Mouse (Mus musculus) embryonic facial prominence, embryonic 13.5 days (tissue): Measurements from ENCODE around the gene Cadm1. TPM values are rescaled to one million over a fixed set of nuclear protein-coding genes. Genes with fewer than 3 reads are reported as not detected.

ENCODE experiments used
- ATAC-seq: fragments of 200-750 bp; cut with Nextera tagmentation; 2 replicates; pipeline ENCODE4 v1.8.0; 2017; ENCODE audit warnings: low read depth; ENCODE audit not compliant: insufficient number of reproducible peaks, insufficient read depth, low FRiP score, low TSS enrichment
- H3K27ac ChIP-seq: fragments of 300-500 bp; sonication (generic); 2 replicates; pipeline ENCODE4 v1.5.1; 2015; ENCODE audit warnings: moderate library complexity, mild to moderate bottlenecking, inconsistent platforms
- H3K27me3 ChIP-seq: fragments of 300-500 bp; sonication (generic); 2 replicates; pipeline ENCODE4 v1.6.1; 2015; ENCODE audit warnings: mild to moderate bottlenecking, inconsistent platforms
- H3K36me3 ChIP-seq: fragments of 300-500 bp; sonication (generic); 2 replicates; pipeline ENCODE4 v1.6.1; 2015; ENCODE audit warnings: mild to moderate bottlenecking, inconsistent platforms
- H3K4me1 ChIP-seq: fragments of 300-500 bp; sonication (generic); 2 replicates; pipeline ENCODE4 v1.6.1; 2015; ENCODE audit warnings: inconsistent platforms
- H3K4me2 ChIP-seq: fragments of 300-500 bp; sonication (generic); 2 replicates; pipeline ENCODE4 v1.6.1; 2015; ENCODE audit warnings: moderate library complexity, mild to moderate bottlenecking, inconsistent platforms
- H3K4me3 ChIP-seq: fragments of 300-500 bp; sonication (generic); 2 replicates; pipeline ENCODE4 v1.5.1; 2015; ENCODE audit warnings: mild to moderate bottlenecking, inconsistent platforms
- H3K9ac ChIP-seq: fragments of 300-500 bp; sonication (generic); 2 replicates; pipeline ENCODE4 v1.6.1; 2015; ENCODE audit warnings: mild to moderate bottlenecking, inconsistent platforms
- H3K9me3 ChIP-seq: fragments of 300-500 bp; sonication (generic); 2 replicates; pipeline ENCODE4 v1.6.1; 2016; ENCODE audit warnings: inconsistent platforms
- WGBS: fragments of 180-500 bp; shearing (Covaris S2); methylation state at CpG from one replicate; pipeline ENCODE4 v1.1.7; 2015; ENCODE audit warnings: mixed read lengths; 5-methylcytosine and 5-hydroxymethylcytosine counted together
- polyA plus RNA-seq: library from polyadenylated mRNA; unstranded; fragments of >200 nt; fragmentation: Nextera tagmentation; extraction: Ambion mirVana; gene quantifications from 2 replicates; pipeline ENCODE4 v1.2.1, GENCODE M21; 2015

The Cadm1 gene
- polyA plus RNA-seq = 53.0 and 57.8 TPM in 2 replicates

GRCm38 (mm10) chr9:47529602-47530450 lies at the start of gene Cadm1:
Cadm1 (plus strand) TSS chr9:47530173.
- peak within 1 kb of the TSS; percentile 73 for H3K4me3 ChIP-seq
- H3K9ac ChIP-seq = peak within 1 kb of the TSS; percentile 84
- ATAC-seq = peak; percentile 95
- no peaks in the 10 kb centered on the region for H3K36me3 ChIP-seq
- peak within 1 kb of the TSS; percentile 83 for H3K27ac ChIP-seq
- H3K27me3 ChIP-seq = peaks cover 28% of the 10 kb centered on the region
- no peaks in the 10 kb centered on the region for H3K9me3 ChIP-seq
- under 1% methylated on average over 72 of the region's 72 CpGs for WGBS
- peaks cover 27% of the 10 kb centered on the region for H3K4me1 ChIP-seq
- peak within 1 kb of the TSS; percentile 94 for H3K4me2 ChIP-seq

GRCm38 (mm10) chr9:47484506-47484905 lies 45.5 kb upstream of the Cadm1 start:
- 81% methylated on average over 5 of the region's 5 CpGs for WGBS
- Histone ChIP-seq H3K9me3 (no peaks in the 10 kb centered on the region), H3K4me1 (no peaks in the 10 kb centered on the region), H3K4me3 (no peak overlapping the region), H3K36me3 (no peaks in the 10 kb centered on the region), H3K9ac (no peak overlapping the region), H3K27me3 (no peaks in the 10 kb centered on the region), H3K27ac (no peak overlapping the region), H3K4me2 (no peak overlapping the region)
- ATAC-seq = no peak

- 69% methylated on average over 4 of the region's 4 CpGs for WGBS
- H3K27ac ChIP-seq = no peak overlapping the region
- H3K27me3 ChIP-seq = no peaks in the 10 kb centered on the region
- no peak overlapping the region for H3K4me3 ChIP-seq
- ATAC-seq = no peak
- H3K36me3 ChIP-seq = no peaks in the 10 kb centered on the region
- no peaks in the 10 kb centered on the region for H3K4me1 ChIP-seq
- no peaks in the 10 kb centered on the region for H3K9me3 ChIP-seq
- no peak overlapping the region for H3K4me2 ChIP-seq
- no peak overlapping the region for H3K9ac ChIP-seq
Observed at GRCm38 (mm10) chr9:47485186-47485585, 44.8 kb upstream of the Cadm1 start.

- H3K4me2 ChIP-seq = no peak overlapping the region
- 35% methylated on average over 3 of the region's 3 CpGs for WGBS
- no peaks in the 10 kb centered on the region for H3K36me3 ChIP-seq
- H3K27me3 ChIP-seq = no peaks in the 10 kb centered on the region
- H3K4me3 ChIP-seq = no peak overlapping the region
- H3K9ac ChIP-seq = no peak overlapping the region
- H3K27ac ChIP-seq = no peak overlapping the region
- no peak for ATAC-seq
- H3K9me3 ChIP-seq = no peaks in the 10 kb centered on the region
- H3K4me1 ChIP-seq = no peaks in the 10 kb centered on the region
Observed at GRCm38 (mm10) chr9:47499761-47500160, 30.2 kb upstream of the Cadm1 start.

- H3K4me1 ChIP-seq = no peaks in the 10 kb centered on the region
- H3K4me2 ChIP-seq = no peak overlapping the region
- H3K27me3 ChIP-seq = no peaks in the 10 kb centered on the region
- ATAC-seq = no peak
- H3K27ac ChIP-seq = no peak overlapping the region
- no peak overlapping the region for H3K9ac ChIP-seq
- no peaks in the 10 kb centered on the region for H3K9me3 ChIP-seq
- no peak overlapping the region for H3K4me3 ChIP-seq
- WGBS = 77% methylated on average over 13 of the region's 13 CpGs
- H3K36me3 ChIP-seq = no peaks in the 10 kb centered on the region
Observed at GRCm38 (mm10) chr9:47505956-47506355, 24.0 kb upstream of the Cadm1 start.

- Histone ChIP-seq H3K27me3 (no peaks in the 10 kb centered on the region), H3K9ac (no peak overlapping the region), H3K36me3 (no peaks in the 10 kb centered on the region), H3K27ac (no peak overlapping the region), H3K4me2 (no peak overlapping the region), H3K4me3 (no peak overlapping the region), H3K9me3 (no peaks in the 10 kb centered on the region), H3K4me1 (no peaks in the 10 kb centered on the region)
- ATAC-seq = no peak
- WGBS = 86% methylated on average over 17 of the region's 17 CpGs
Observed at GRCm38 (mm10) chr9:47506876-47507275, 23.1 kb upstream of the Cadm1 start.

GRCm38 (mm10) chr9:47508109-47508508 lies 21.9 kb upstream of the Cadm1 start:
- Histone ChIP-seq H3K9me3 (no peaks in the 10 kb centered on the region), H3K27ac (no peak overlapping the region), H3K4me1 (no peaks in the 10 kb centered on the region), H3K4me3 (no peak overlapping the region), H3K27me3 (no peaks in the 10 kb centered on the region), H3K9ac (no peak overlapping the region), H3K36me3 (no peaks in the 10 kb centered on the region), H3K4me2 (no peak overlapping the region)
- no peak for ATAC-seq
- WGBS = 61% methylated on average over 3 of the region's 3 CpGs

- 90% methylated on average over 3 of the region's 3 CpGs for WGBS
- Histone ChIP-seq H3K4me3 (no peak overlapping the region), H3K4me1 (no peaks in the 10 kb centered on the region), H3K27ac (no peak overlapping the region), H3K27me3 (peaks cover 7% of the 10 kb centered on the region), H3K36me3 (no peaks in the 10 kb centered on the region), H3K4me2 (no peak overlapping the region), H3K9ac (no peak overlapping the region), H3K9me3 (no peaks in the 10 kb centered on the region)
- ATAC-seq = no peak
Observed at GRCm38 (mm10) chr9:47512521-47512920, 17.5 kb upstream of the Cadm1 start.

- Histone ChIP-seq H3K9me3 (no peaks in the 10 kb centered on the region), H3K36me3 (no peaks in the 10 kb centered on the region), H3K4me3 (no peak overlapping the region), H3K27me3 (peaks cover 7% of the 10 kb centered on the region), H3K4me1 (no peaks in the 10 kb centered on the region), H3K27ac (no peak overlapping the region), H3K4me2 (no peak overlapping the region), H3K9ac (no peak overlapping the region)
- 19% methylated on average over 8 of the region's 8 CpGs for WGBS
- no peak for ATAC-seq
Observed at GRCm38 (mm10) chr9:47514318-47514717, 15.7 kb upstream of the Cadm1 start.

- Histone ChIP-seq H3K36me3 (no peaks in the 10 kb centered on the region), H3K4me1 (no peaks in the 10 kb centered on the region), H3K4me2 (no peak overlapping the region), H3K9me3 (no peaks in the 10 kb centered on the region), H3K4me3 (no peak overlapping the region), H3K27me3 (peaks cover 7% of the 10 kb centered on the region), H3K27ac (no peak overlapping the region), H3K9ac (no peak overlapping the region)
- 61% methylated on average over 4 of the region's 4 CpGs for whole genome bisulfite sequencing
- ATAC-seq = no peak
Observed at GRCm38 (mm10) chr9:47516238-47516637, 13.7 kb upstream of the Cadm1 start.

- Histone ChIP-seq H3K4me1 (peaks cover 13% of the 10 kb centered on the region), H3K9me3 (no peaks in the 10 kb centered on the region), H3K27me3 (peaks cover 12% of the 10 kb centered on the region; the same call in 1 of the 2 replicates), H3K36me3 (no peaks in the 10 kb centered on the region), H3K9ac (no peak overlapping the region), H3K27ac (no peak overlapping the region), H3K4me2 (no peak overlapping the region), H3K4me3 (no peak overlapping the region)
- no peak for ATAC-seq
- 89% methylated on average over 9 of the region's 9 CpGs for WGBS
Observed at GRCm38 (mm10) chr9:47527290-47527689, 2.7 kb upstream of the Cadm1 start.

GRCm38 (mm10) chr9:47527741-47528140 lies 2.2 kb upstream of the Cadm1 start:
- 78% methylated on average over 5 of the region's 5 CpGs for WGBS
- Histone ChIP-seq H3K27me3 (peaks cover 16% of the 10 kb centered on the region; the same call in 1 of the 2 replicates), H3K4me1 (peaks cover 17% of the 10 kb centered on the region), H3K4me3 (no peak overlapping the region), H3K9ac (no peak overlapping the region), H3K27ac (no peak overlapping the region), H3K4me2 (no peak overlapping the region), H3K36me3 (no peaks in the 10 kb centered on the region), H3K9me3 (no peaks in the 10 kb centered on the region)
- no peak for ATAC-seq
